Mouse (Mus musculus) left cerebral cortex, adult 9 months (tissue): ENCODE measurements at regions not wholly inside any gene's neighbourhood (a gene's known extent, or its start where the extent isn't known, plus 50 kb on each side); places are given as distances from the start of the nearest gene placed in this dataset.
A peak's percentile ranks its signal among the peaks of the same experiment; 100 is the strongest.

ENCODE experiments used
- DNase-seq, 2 experiments: peaks; one replicate each; pipeline ENCODE4 v3.0.0; 2022; ENCODE audit warnings: low spot score in 2 of 2

DNA sequence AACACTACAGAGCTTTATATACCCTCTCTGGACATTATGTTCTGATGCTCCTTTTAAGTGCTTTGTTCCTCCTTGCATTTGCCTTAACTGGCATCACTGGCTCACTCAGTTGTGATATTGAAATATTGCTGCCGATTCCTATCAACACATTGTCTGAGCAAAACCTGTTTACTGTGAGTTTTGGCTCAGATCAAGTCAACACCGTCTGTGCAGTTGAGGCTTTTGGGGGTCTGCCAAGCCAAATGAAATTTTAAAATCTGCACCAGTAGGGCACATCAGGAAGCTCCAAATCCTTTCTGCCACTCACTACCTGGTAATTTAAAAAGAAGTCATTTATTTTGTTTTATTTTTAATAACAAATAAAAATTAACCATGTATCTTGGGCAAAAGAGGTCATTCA lies 482.6 kb upstream of the Gm20594 start:
- peak in 1 of 2 experiments; percentile 2 for DNase-seq
